Mouse (Mus musculus) lung, embryonic 16.5 days (tissue): ENCODE results near the gene Ccdc155. TPM values are rescaled to one million over a fixed set of nuclear protein-coding genes. Genes with fewer than 3 reads are reported as not detected.

Experiments used
- ATAC-seq: fragments of 200-750 bp; cut with Nextera tagmentation; 2 replicates; pipeline ENCODE4 v1.8.0; 2017; ENCODE audit warnings: low read depth, mild to moderate bottlenecking, moderate library complexity
- H3K27ac ChIP-seq: fragments of 300-500 bp; sonication (generic); 2 replicates; pipeline ENCODE4 v1.5.1; 2014; ENCODE audit warnings: mild to moderate bottlenecking, control low read depth, low read length
- H3K27me3 ChIP-seq: fragments of 300-500 bp; sonication (generic); 2 replicates; pipeline ENCODE4 v1.6.1; 2014; ENCODE audit warnings: low read depth, low read length, mixed read lengths; ENCODE audit not compliant: control insufficient read depth, insufficient read depth
- H3K36me3 ChIP-seq: fragments of 300-500 bp; sonication (generic); 2 replicates; pipeline ENCODE4 v1.6.1; 2014; ENCODE audit warnings: low read length; ENCODE audit not compliant: control insufficient read depth, insufficient read depth
- H3K4me1 ChIP-seq: fragments of 300-500 bp; sonication (generic); replicated peaks from 2 replicates; pipeline ENCODE4 v1.6.1; 2014; ENCODE audit warnings: low read length, mixed read lengths; ENCODE audit not compliant: control insufficient read depth, insufficient read depth
- H3K4me2 ChIP-seq: fragments of 300-500 bp; sonication (generic); 2 replicates; pipeline ENCODE4 v1.6.1; 2014; ENCODE audit warnings: low read depth, low read length, control low read depth
- H3K4me3 ChIP-seq: fragments of 300-500 bp; sonication (generic); 2 replicates; pipeline ENCODE4 v1.5.1; 2014; ENCODE audit warnings: mild to moderate bottlenecking, low read length, control low read depth
- H3K9ac ChIP-seq: fragments of 300-500 bp; sonication (generic); 2 replicates; pipeline ENCODE4 v1.6.1; 2014; ENCODE audit warnings: low read length, control low read depth
- H3K9me3 ChIP-seq: fragments of 300-500 bp; sonication (generic); 2 replicates; pipeline ENCODE4 v1.6.1; 2016; ENCODE audit warnings: low read length; ENCODE audit not compliant: control insufficient read depth
- WGBS: fragments of 180-500 bp; shearing (Covaris S2); extraction: QIAGEN DNeasy Blood & Tissue Kit; methylation state at CpG from one replicate; pipeline ENCODE4 v1.1.7; 2014; 5-methylcytosine and 5-hydroxymethylcytosine counted together
- polyA plus RNA-seq: library from polyadenylated mRNA; unstranded; fragments of >200 nt; fragmentation: Nextera tagmentation; extraction: Ambion mirVana; gene quantifications from 2 replicates; pipeline ENCODE4 v1.2.1, GENCODE M21; 2015

Ccdc155 gene
- polyA plus RNA-seq, 1 experiment from 2014 or later = 1.3 TPM

- no peak overlapping the region for H3K4me2 ChIP-seq
- H3K9me3 ChIP-seq = no peaks in the 10 kb centered on the region
- peaks cover 7% of the 10 kb centered on the region for H3K27me3 ChIP-seq
- H3K4me3 ChIP-seq = no peak overlapping the region
- no peaks in the 10 kb centered on the region for H3K36me3 ChIP-seq
- WGBS = 68% methylated on average over 17 of the region's 17 CpGs
- ATAC-seq = no peak
- H3K4me1 ChIP-seq = no peaks in the 10 kb centered on the region; the same call in 1 of the 2 replicates
- H3K27ac ChIP-seq = no peak overlapping the region
- H3K9ac ChIP-seq = no peak overlapping the region
Measured at GRCm38 (mm10) chr7:45193871-45194785, 10.6 kb downstream of the Ccdc155 start.

- peaks cover 12% of the 10 kb centered on the region for H3K27me3 ChIP-seq
- H3K27ac ChIP-seq = no peak overlapping the region
- H3K4me2 ChIP-seq = no peak overlapping the region
- no peaks in the 10 kb centered on the region for H3K9me3 ChIP-seq
- no peak for ATAC-seq
- 53% methylated on average over 5 of the region's 5 CpGs for WGBS
- H3K4me3 ChIP-seq = no peak overlapping the region
- no peaks in the 10 kb centered on the region for H3K36me3 ChIP-seq
- H3K9ac ChIP-seq = no peak overlapping the region
- no peaks in the 10 kb centered on the region; the same call in 1 of the 2 replicates for H3K4me1 ChIP-seq
Measured at GRCm38 (mm10) chr7:45193406-45193805, 11.3 kb downstream of the Ccdc155 start.

- H3K27me3 ChIP-seq = peaks cover 13% of the 10 kb centered on the region
- no peak overlapping the region for H3K4me2 ChIP-seq
- no peak for ATAC-seq
- no peak overlapping the region for H3K27ac ChIP-seq
- 75% methylated on average over 7 of the region's 7 CpGs for WGBS
- no peaks in the 10 kb centered on the region; the same call in 1 of the 2 replicates for H3K4me1 ChIP-seq
- no peak overlapping the region for H3K4me3 ChIP-seq
- H3K9me3 ChIP-seq = no peaks in the 10 kb centered on the region
- no peaks in the 10 kb centered on the region for H3K36me3 ChIP-seq
- no peak overlapping the region for H3K9ac ChIP-seq
Measured at GRCm38 (mm10) chr7:45192585-45193310, 11.9 kb downstream of the Ccdc155 start.

GRCm38 (mm10) chr7:45191803-45192363, 12.8 kb downstream of the Ccdc155 start:
- WGBS = 6% methylated on average over 8 of the region's 8 CpGs
- Histone ChIP-seq H3K4me3 (no peak overlapping the region), H3K9ac (no peak overlapping the region), H3K4me1 (no peaks in the 10 kb centered on the region; the same call in 1 of the 2 replicates), H3K4me2 (no peak overlapping the region), H3K27me3 (peaks cover 17% of the 10 kb centered on the region), H3K27ac (no peak overlapping the region), H3K9me3 (no peaks in the 10 kb centered on the region), H3K36me3 (no peaks in the 10 kb centered on the region)
- ATAC-seq = no peak

- H3K9me3 ChIP-seq = no peaks in the 10 kb centered on the region
- no peaks in the 10 kb centered on the region for H3K36me3 ChIP-seq
- H3K27ac ChIP-seq = no peak overlapping the region
- H3K27me3 ChIP-seq = peaks cover 19% of the 10 kb centered on the region
- no peak for ATAC-seq
- WGBS = 50% methylated on average over 2 of the region's 2 CpGs
- no peak overlapping the region for H3K4me2 ChIP-seq
- H3K4me3 ChIP-seq = no peak overlapping the region
- H3K9ac ChIP-seq = no peak overlapping the region
- no peaks in the 10 kb centered on the region; the same call in 1 of the 2 replicates for H3K4me1 ChIP-seq
Measured at GRCm38 (mm10) chr7:45191161-45191560, 13.5 kb downstream of the Ccdc155 start.

- no peak for ATAC-seq
- H3K4me3 ChIP-seq = no peak overlapping the region
- no peak overlapping the region for H3K4me2 ChIP-seq
- H3K9ac ChIP-seq = no peak overlapping the region
- no peaks in the 10 kb centered on the region; the same call in 1 of the 2 replicates for H3K4me1 ChIP-seq
- no peak overlapping the region for H3K27ac ChIP-seq
- H3K9me3 ChIP-seq = no peaks in the 10 kb centered on the region
- H3K36me3 ChIP-seq = no peaks in the 10 kb centered on the region
- 86% methylated on average over 6 of the region's 6 CpGs for WGBS
- peaks cover 29% of the 10 kb centered on the region for H3K27me3 ChIP-seq
Measured at GRCm38 (mm10) chr7:45190186-45190585, 14.5 kb downstream of the Ccdc155 start.

- no peaks in the 10 kb centered on the region; the same call in 1 of the 2 replicates for H3K4me1 ChIP-seq
- no peaks in the 10 kb centered on the region for H3K9me3 ChIP-seq
- no peak overlapping the region for H3K4me3 ChIP-seq
- no peaks in the 10 kb centered on the region for H3K36me3 ChIP-seq
- H3K27me3 ChIP-seq = peaks cover 35% of the 10 kb centered on the region
- H3K4me2 ChIP-seq = no peak overlapping the region
- H3K27ac ChIP-seq = no peak overlapping the region
- ATAC-seq = no peak
- no peak overlapping the region for H3K9ac ChIP-seq
- WGBS = 38% methylated on average over 16 of the region's 16 CpGs
Measured at GRCm38 (mm10) chr7:45189600-45189999, 15.1 kb downstream of the Ccdc155 start.

- Histone ChIP-seq H3K4me1 (peaks cover 5% of the 10 kb centered on the region), H3K9ac (no peak overlapping the region), H3K27me3 (peaks cover 70% of the 10 kb centered on the region), H3K36me3 (no peaks in the 10 kb centered on the region), H3K27ac (no peak overlapping the region), H3K4me3 (no peak overlapping the region), H3K4me2 (no peak overlapping the region), H3K9me3 (no peaks in the 10 kb centered on the region)
- 58% methylated on average over 7 of the region's 7 CpGs for WGBS
- ATAC-seq = no peak
Measured at GRCm38 (mm10) chr7:45185921-45186320, 18.8 kb downstream of the Ccdc155 start.

GRCm38 (mm10) chr7:45183672-45184071, 21.0 kb downstream of the Ccdc155 start:
- no peak for ATAC-seq
- H3K36me3 ChIP-seq = no peaks in the 10 kb centered on the region
- H3K9ac ChIP-seq = no peak overlapping the region
- no peak overlapping the region for H3K4me3 ChIP-seq
- no peak overlapping the region for H3K27ac ChIP-seq
- H3K4me1 ChIP-seq = peaks cover 5% of the 10 kb centered on the region
- H3K9me3 ChIP-seq = no peaks in the 10 kb centered on the region
- H3K4me2 ChIP-seq = no peak overlapping the region
- WGBS = 58% methylated on average over 7 of the region's 7 CpGs
- peaks cover 83% of the 10 kb centered on the region for H3K27me3 ChIP-seq
